ENCODE assay signal across 9 mouse cellular contexts in genomic region chr11:106325566-106326206, GRCm38 (mm10). TPM values are rescaled to one million over a fixed set of nuclear protein-coding genes. Genes with fewer than 3 reads are reported as not detected.
DNase-seq lines count a peak whose midpoint lies in the region; ATAC-seq lines count a peak whose summit lies in the region.
"Had no signal": no experiment of that assay in that cellular context is flagged by ENCODE, and none has a peak within 500 bp of the region (broad histone marks: within the 10 kb centered on the region; RNA-seq: fewer than 3 reads in every experiment).

No protein-coding gene starts in this region.

- no peak for ATAC-seq in liver, embryonic 11.5 days (replicated peaks; ENCODE audit: low FRiP score)
- ATAC-seq in inflammation-experienced regulatory T-cells, adult 6 months = peak; percentile 70
- ATAC-seq in neutrophil, adult 5-6 weeks (ENCODE audit: extremely low read depth, insufficient number of reproducible peaks, low FRiP score, poor library complexity, severe bottlenecking) = peak; percentile 58

- H3K4me3 ChIP-seq in liver, embryonic 11.5 days (ENCODE audit: low read depth, low read length) = no peak overlapping the region
- H3K4me3 ChIP-seq: midbrain, embryonic 12.5 days had no signal

- intact Hi-C loops in left cerebral cortex, postnatal 10 days (cut with DNase I) = loop anchor here (5.0 kb wide), 1 partner anchor 67 kb away; no protein-coding TSS in a partner anchor

- no peaks in the 10 kb centered on the region for H3K9me3 ChIP-seq in liver, embryonic 11.5 days (ENCODE audit: control insufficient read depth, low read length)
- H3K9me3 ChIP-seq: midbrain, embryonic 12.5 days had no signal

- DNase-seq in liver = peak; percentile 56
- no peak for DNase-seq in liver, embryonic 11.5 days (ENCODE audit: low spot score)
- DNase-seq in adrenal gland, adult 18-20 months (ENCODE audit: low spot score in 2 of 2) = peak; percentile 46 to 51
- DNase-seq in embryo, embryonic 11 days = peak; percentile 76
- DNase-seq in left cerebral cortex, postnatal 10 days (ENCODE audit: extremely low spot score in 1 of 2, low spot score in 2 of 2) = peak; percentile 27 to 71
- peak; percentile 87 for DNase-seq in thymus, postnatal 0 days (ENCODE audit: low spot score)

- no peak overlapping the region for H3K9ac ChIP-seq in liver, embryonic 11.5 days (ENCODE audit: low read depth, low read length)
- H3K9ac ChIP-seq: midbrain, embryonic 12.5 days had no signal

- H3K4me2 ChIP-seq in liver, embryonic 11.5 days = no peak overlapping the region
- H3K4me2 ChIP-seq: midbrain, embryonic 12.5 days had no signal

- H3K4me1 ChIP-seq in liver, embryonic 11.5 days (replicated peaks; ENCODE audit: control insufficient read depth, insufficient read depth, low read length) = peaks cover 5% of the 10 kb centered on the region; the same call in 1 of the 2 replicates

- H3K36me3 ChIP-seq in liver, embryonic 11.5 days (ENCODE audit: control insufficient read depth, insufficient read depth, low read length) = no peaks in the 10 kb centered on the region
- H3K36me3 ChIP-seq: midbrain, embryonic 12.5 days had no signal

- H3K27me3 ChIP-seq in liver, embryonic 11.5 days (replicated peaks; ENCODE audit: control insufficient read depth, insufficient read depth, low read length) = no peaks in the 10 kb centered on the region; the same call in 1 of the 2 replicates
- H3K27me3 ChIP-seq: midbrain, embryonic 12.5 days had no signal

- WGBS in liver, embryonic 11.5 days = 56% methylated on average over 8 of the region's 8 CpGs

- no peak overlapping the region for H3K27ac ChIP-seq in liver, embryonic 11.5 days (ENCODE audit: low read depth, low read length)
- H3K27ac ChIP-seq: midbrain, embryonic 12.5 days had no signal

RNA-seq across cellular contexts. Expression of gene Cd79b, which starts 11.1 kb away (rescaled TPM):
- 5.9 and 6.3 TPM in 2 replicates for polyA plus RNA-seq in liver, embryonic 11.5 days (2014; fragmentation: Nextera tagmentation; extraction: Ambion mirVana)
- total RNA-seq in adrenal gland, adult 18-20 months (2021) = under 1 TPM; 0.86 to 0.93 TPM
- polyA plus RNA-seq in inflammation-experienced regulatory T-cells, adult 6 months (2017; shearing (Covaris generic)) = 10 to 100 TPM; 29.4 to 76.0 (median 49.1) TPM
- total RNA-seq in left cerebral cortex, postnatal 10 days (2021) = under 1 TPM; 0.58 to 0.79 TPM
- 904 and 938 TPM in 2 replicates for total RNA-seq in neutrophil, adult 5-6 weeks (2017)
- 38.5 and 39.6 TPM in 2 replicates for polyA plus RNA-seq in thymus, postnatal 0 days (2015; fragmentation: Nextera tagmentation; extraction: Ambion mirVana)

RNA-seq across cellular contexts. Expression of gene Gh, which starts 24.0 kb away (rescaled TPM):
- not detected in 2 replicates for polyA plus RNA-seq in liver, embryonic 11.5 days (2014; fragmentation: Nextera tagmentation; extraction: Ambion mirVana)
- not detected for total RNA-seq in adrenal gland, adult 18-20 months (2021)
- not detected for polyA plus RNA-seq in inflammation-experienced regulatory T-cells, adult 6 months (2017; shearing (Covaris generic))
- not detected for total RNA-seq in left cerebral cortex, postnatal 10 days (2021)
- total RNA-seq in neutrophil, adult 5-6 weeks (2017) = 0.70 and 2.7 TPM in 2 replicates
- 0.38 and 0.75 TPM in 2 replicates for polyA plus RNA-seq in thymus, postnatal 0 days (2015; fragmentation: Nextera tagmentation; extraction: Ambion mirVana)
- polyA plus RNA-seq: midbrain, embryonic 12.5 days had no signal

RNA-seq across cellular contexts. Expression of gene Scn4a, which starts 27.4 kb away (rescaled TPM):
- not detected in 2 replicates for polyA plus RNA-seq in liver, embryonic 11.5 days (2014; fragmentation: Nextera tagmentation; extraction: Ambion mirVana)
- under 1 TPM; 0.20 to 0.99 TPM for total RNA-seq in adrenal gland, adult 18-20 months (2021)
- polyA plus RNA-seq in inflammation-experienced regulatory T-cells, adult 6 months (2017; shearing (Covaris generic)) = under 1 TPM in 1 of 3 experiments, not detected in 2; 0.08 TPM
- total RNA-seq in left cerebral cortex, postnatal 10 days (2021) = under 1 TPM; 0.09 to 0.34 TPM
- total RNA-seq in neutrophil, adult 5-6 weeks (2017) = 5.9 and 8.0 TPM in 2 replicates
- 0.04 TPM in 1 of 2 replicates, not detected in the other for polyA plus RNA-seq in thymus, postnatal 0 days (2015; fragmentation: Nextera tagmentation; extraction: Ambion mirVana)
- polyA plus RNA-seq: midbrain, embryonic 12.5 days had no signal

RNA-seq across cellular contexts. Expression of gene Prr29, which starts 39.6 kb away (rescaled TPM):
- polyA plus RNA-seq in liver, embryonic 11.5 days (2014; fragmentation: Nextera tagmentation; extraction: Ambion mirVana) = not detected in 2 replicates
- total RNA-seq in adrenal gland, adult 18-20 months (2021) = not detected
- 1 to 10 TPM in 2 of 3 experiments, under 1 TPM in 1; 0.87 to 2.5 (median 2.3) TPM for polyA plus RNA-seq in inflammation-experienced regulatory T-cells, adult 6 months (2017; shearing (Covaris generic))
- not detected for total RNA-seq in left cerebral cortex, postnatal 10 days (2021)
- total RNA-seq in neutrophil, adult 5-6 weeks (2017) = not detected in 2 replicates
- polyA plus RNA-seq in thymus, postnatal 0 days (2015; fragmentation: Nextera tagmentation; extraction: Ambion mirVana) = 31.2 and 33.1 TPM in 2 replicates
- polyA plus RNA-seq: midbrain, embryonic 12.5 days had no signal

RNA-seq across cellular contexts. Expression of gene Tcam1, which starts 49.2 kb away (rescaled TPM):
- polyA plus RNA-seq in liver, embryonic 11.5 days (2014; fragmentation: Nextera tagmentation; extraction: Ambion mirVana) = 0.66 and 1.2 TPM in 2 replicates
- total RNA-seq in adrenal gland, adult 18-20 months (2021) = under 1 TPM; 0.10 to 0.13 TPM
- under 1 TPM in 2 of 3 experiments, not detected in 1; 0.09 to 0.14 TPM for polyA plus RNA-seq in inflammation-experienced regulatory T-cells, adult 6 months (2017; shearing (Covaris generic))
- under 1 TPM; 0.21 to 0.22 TPM for total RNA-seq in left cerebral cortex, postnatal 10 days (2021)
- not detected in 2 replicates for total RNA-seq in neutrophil, adult 5-6 weeks (2017)
- 0.40 and 0.54 TPM in 2 replicates for polyA plus RNA-seq in thymus, postnatal 0 days (2015; fragmentation: Nextera tagmentation; extraction: Ambion mirVana)

Comparison
In these comparisons a context has a peak if more than half of its experiments do, and no peak if none do; other contexts are left out.
1. RNA of gene Cd79b, which starts 11.1 kb away (total RNA-seq): 904 to 938 TPM in neutrophil, adult 5-6 weeks; 0.86 to 0.93 TPM in adrenal gland, adult 18-20 months and 0.58 to 0.79 TPM in left cerebral cortex, postnatal 10 days; every median in the first group is over 100 times any median in the second.